Mouse (Mus musculus): ENCODE results near the gene Rel.
"Not testable (repeated sequence)": the region's sequence is repeated elsewhere in the genome, so short reads cannot be mapped to it uniquely, and the experiment has no call there.

The Rel gene

GRCm38 (mm10) chr11:23770760-23771506 is at the start of gene Rel:
Rel (minus strand) TSS chr11:23770970.
- DNase-seq (ENCODE audit: low spot score) = peak; percentile 91

- no peak for DNase-seq (ENCODE audit: low spot score)
Measured at GRCm38 (mm10) chr11:23818745-23819144, 48.0 kb upstream of the Rel start.

- no peak for DNase-seq (ENCODE audit: low spot score)
Measured at GRCm38 (mm10) chr11:23810741-23811140, 40.0 kb upstream of the Rel start.

- DNase-seq (ENCODE audit: low spot score) = no peak
Measured at GRCm38 (mm10) chr11:23805716-23806115, 34.9 kb upstream of the Rel start.

GRCm38 (mm10) chr11:23803136-23803535 is 32.4 kb upstream of the Rel start:
- no peak for DNase-seq (ENCODE audit: low spot score)

GRCm38 (mm10) chr11:23802256-23802655 is 31.5 kb upstream of the Rel start:
- DNase-seq (ENCODE audit: low spot score) = no peak

- no peak for DNase-seq (ENCODE audit: low spot score)
Measured at GRCm38 (mm10) chr11:23801851-23802250, 31.1 kb upstream of the Rel start.

- DNase-seq (ENCODE audit: low spot score) = not testable (repeated sequence)
Measured at GRCm38 (mm10) chr11:23783677-23784076, 12.9 kb upstream of the Rel start.

- no peak for DNase-seq (ENCODE audit: low spot score)
Measured at GRCm38 (mm10) chr11:23783085-23783484, 12.3 kb upstream of the Rel start.

GRCm38 (mm10) chr11:23782038-23782437 is 11.3 kb upstream of the Rel start:
- DNase-seq (ENCODE audit: low spot score) = no peak

- DNase-seq (ENCODE audit: low spot score) = no peak
Measured at GRCm38 (mm10) chr11:23778787-23779201, 8.0 kb upstream of the Rel start.

- no peak for DNase-seq (ENCODE audit: low spot score)
Measured at GRCm38 (mm10) chr11:23772471-23772870, 1.7 kb upstream of the Rel start.

- DNase-seq (ENCODE audit: low spot score) = no peak
Measured at GRCm38 (mm10) chr11:23771507-23772097, 832 bp upstream of the Rel start.

- no peak for DNase-seq (ENCODE audit: low spot score)
Measured at GRCm38 (mm10) chr11:23770510-23770759, 335 bp downstream of the Rel start.

- DNase-seq (ENCODE audit: low spot score) = peak; percentile 57
Measured at GRCm38 (mm10) chr11:23769686-23770509, 872 bp downstream of the Rel start.

GRCm38 (mm10) chr11:23769033-23769432 is 1.7 kb downstream of the Rel start:
- no peak for DNase-seq (ENCODE audit: low spot score)

GRCm38 (mm10) chr11:23767928-23768327 is 2.8 kb downstream of the Rel start:
- DNase-seq (ENCODE audit: low spot score) = no peak

GRCm38 (mm10) chr11:23767369-23767768 is 3.4 kb downstream of the Rel start:
- not testable (repeated sequence) for DNase-seq (ENCODE audit: low spot score)

- DNase-seq (ENCODE audit: low spot score) = no peak
Measured at GRCm38 (mm10) chr11:23762635-23763034, 8.1 kb downstream of the Rel start.

- no peak for DNase-seq (ENCODE audit: low spot score)
Measured at GRCm38 (mm10) chr11:23758218-23758617, 12.6 kb downstream of the Rel start.

- DNase-seq (ENCODE audit: low spot score) = no peak
Measured at GRCm38 (mm10) chr11:23754329-23754728, 16.4 kb downstream of the Rel start.

GRCm38 (mm10) chr11:23753136-23753710 is 17.5 kb downstream of the Rel start:
- DNase-seq (ENCODE audit: low spot score) = no peak

GRCm38 (mm10) chr11:23746102-23746501 is 24.7 kb downstream of the Rel start:
- DNase-seq (ENCODE audit: low spot score) = no peak

All from testis, postnatal 10 days (tissue).